Mouse (Mus musculus): ENCODE measurements around the gene Frem1. TPM values are rescaled to one million over a fixed set of nuclear protein-coding genes. Genes with fewer than 3 reads are reported as not detected.

Frem1 gene
- polyA plus RNA-seq, 1 experiment from 2014 or later = 11.4 TPM

- Histone ChIP-seq H3K9ac (ENCODE audit: low read depth, low read length) (no peak overlapping the region), H3K27me3 (ENCODE audit: control insufficient read depth, insufficient read depth, low read length) (no peaks in the 10 kb centered on the region), H3K27ac (ENCODE audit: low read depth, low read length) (no peak overlapping the region), H3K36me3 (ENCODE audit: control insufficient read depth, insufficient read depth, low read length) (no peaks in the 10 kb centered on the region), H3K4me1 (ENCODE audit: control insufficient read depth, insufficient read depth, low read length) (no peaks in the 10 kb centered on the region), H3K4me3 (ENCODE audit: low read depth, low read length) (no peak overlapping the region), H3K4me2 (no peak overlapping the region), H3K9me3 (replicated peaks; ENCODE audit: control insufficient read depth, low read length) (no peaks in the 10 kb centered on the region)
- no peak for ATAC-seq (replicated peaks; ENCODE audit: insufficient number of reproducible peaks, low FRiP score, low TSS enrichment)
- WGBS (ENCODE audit: insufficient replicate concordance) = 76% methylated on average over 6 of the region's 6 CpGs
Observed at GRCm38 (mm10) chr4:82879152-82879551, 173.0 kb downstream of the Frem1 start.

GRCm38 (mm10) chr4:82876656-82877055, 175.5 kb downstream of the Frem1 start:
- 78% methylated on average over 2 of the region's 2 CpGs for WGBS (ENCODE audit: insufficient replicate concordance)
- Histone ChIP-seq H3K4me1 (ENCODE audit: control insufficient read depth, insufficient read depth, low read length) (no peaks in the 10 kb centered on the region), H3K9ac (ENCODE audit: low read depth, low read length) (no peak overlapping the region), H3K4me2 (no peak overlapping the region), H3K27ac (ENCODE audit: low read depth, low read length) (no peak overlapping the region), H3K4me3 (ENCODE audit: low read depth, low read length) (no peak overlapping the region), H3K36me3 (ENCODE audit: control insufficient read depth, insufficient read depth, low read length) (no peaks in the 10 kb centered on the region), H3K27me3 (ENCODE audit: control insufficient read depth, insufficient read depth, low read length) (no peaks in the 10 kb centered on the region), H3K9me3 (replicated peaks; ENCODE audit: control insufficient read depth, low read length) (no peaks in the 10 kb centered on the region)
- no peak for ATAC-seq (replicated peaks; ENCODE audit: insufficient number of reproducible peaks, low FRiP score, low TSS enrichment)

GRCm38 (mm10) chr4:82875532-82875931, 176.6 kb downstream of the Frem1 start:
- Histone ChIP-seq H3K4me2 (no peak overlapping the region), H3K36me3 (ENCODE audit: control insufficient read depth, insufficient read depth, low read length) (no peaks in the 10 kb centered on the region), H3K4me3 (ENCODE audit: low read depth, low read length) (no peak overlapping the region), H3K4me1 (ENCODE audit: control insufficient read depth, insufficient read depth, low read length) (no peaks in the 10 kb centered on the region), H3K27me3 (ENCODE audit: control insufficient read depth, insufficient read depth, low read length) (no peaks in the 10 kb centered on the region), H3K9me3 (replicated peaks; ENCODE audit: control insufficient read depth, low read length) (no peaks in the 10 kb centered on the region), H3K27ac (ENCODE audit: low read depth, low read length) (no peak overlapping the region), H3K9ac (ENCODE audit: low read depth, low read length) (no peak overlapping the region)
- ATAC-seq (replicated peaks; ENCODE audit: insufficient number of reproducible peaks, low FRiP score, low TSS enrichment) = no peak
- WGBS (ENCODE audit: insufficient replicate concordance) = 54% methylated on average over 4 of the region's 4 CpGs

GRCm38 (mm10) chr4:82874791-82875190, 177.3 kb downstream of the Frem1 start:
- H3K27me3 ChIP-seq (ENCODE audit: control insufficient read depth, insufficient read depth, low read length) = no peaks in the 10 kb centered on the region
- H3K4me3 ChIP-seq (ENCODE audit: low read depth, low read length) = no peak overlapping the region
- H3K36me3 ChIP-seq (ENCODE audit: control insufficient read depth, insufficient read depth, low read length) = no peaks in the 10 kb centered on the region
- H3K27ac ChIP-seq (ENCODE audit: low read depth, low read length) = no peak overlapping the region
- no peak for ATAC-seq (replicated peaks; ENCODE audit: insufficient number of reproducible peaks, low FRiP score, low TSS enrichment)
- 56% methylated on average over 4 of the region's 4 CpGs for WGBS (ENCODE audit: insufficient replicate concordance)
- H3K4me1 ChIP-seq (ENCODE audit: control insufficient read depth, insufficient read depth, low read length) = no peaks in the 10 kb centered on the region
- no peak overlapping the region for H3K9ac ChIP-seq (ENCODE audit: low read depth, low read length)
- no peak overlapping the region for H3K4me2 ChIP-seq
- no peaks in the 10 kb centered on the region for H3K9me3 ChIP-seq (replicated peaks; ENCODE audit: control insufficient read depth, low read length)

GRCm38 (mm10) chr4:82872548-82872947, 179.6 kb downstream of the Frem1 start:
- Histone ChIP-seq H3K36me3 (ENCODE audit: control insufficient read depth, insufficient read depth, low read length) (no peaks in the 10 kb centered on the region), H3K9me3 (replicated peaks; ENCODE audit: control insufficient read depth, low read length) (no peaks in the 10 kb centered on the region), H3K4me2 (no peak overlapping the region), H3K4me3 (ENCODE audit: low read depth, low read length) (no peak overlapping the region), H3K27ac (ENCODE audit: low read depth, low read length) (no peak overlapping the region), H3K27me3 (ENCODE audit: control insufficient read depth, insufficient read depth, low read length) (no peaks in the 10 kb centered on the region), H3K4me1 (ENCODE audit: control insufficient read depth, insufficient read depth, low read length) (no peaks in the 10 kb centered on the region), H3K9ac (ENCODE audit: low read depth, low read length) (no peak overlapping the region)
- WGBS (ENCODE audit: insufficient replicate concordance) = 75% methylated on average over 4 of the region's 4 CpGs
- ATAC-seq (replicated peaks; ENCODE audit: insufficient number of reproducible peaks, low FRiP score, low TSS enrichment) = no peak

GRCm38 (mm10) chr4:82872121-82872520, 180.0 kb downstream of the Frem1 start:
- no peaks in the 10 kb centered on the region for H3K36me3 ChIP-seq (ENCODE audit: control insufficient read depth, insufficient read depth, low read length)
- H3K27ac ChIP-seq (ENCODE audit: low read depth, low read length) = no peak overlapping the region
- no peaks in the 10 kb centered on the region for H3K9me3 ChIP-seq (replicated peaks; ENCODE audit: control insufficient read depth, low read length)
- no peaks in the 10 kb centered on the region for H3K27me3 ChIP-seq (ENCODE audit: control insufficient read depth, insufficient read depth, low read length)
- no peak overlapping the region for H3K4me2 ChIP-seq
- H3K4me3 ChIP-seq (ENCODE audit: low read depth, low read length) = no peak overlapping the region
- H3K9ac ChIP-seq (ENCODE audit: low read depth, low read length) = no peak overlapping the region
- no peak for ATAC-seq (replicated peaks; ENCODE audit: insufficient number of reproducible peaks, low FRiP score, low TSS enrichment)
- no peaks in the 10 kb centered on the region for H3K4me1 ChIP-seq (ENCODE audit: control insufficient read depth, insufficient read depth, low read length)
- 37% methylated on average over 6 of the region's 6 CpGs for WGBS (ENCODE audit: insufficient replicate concordance)

- Histone ChIP-seq H3K9ac (ENCODE audit: low read depth, low read length) (no peak overlapping the region), H3K9me3 (replicated peaks; ENCODE audit: control insufficient read depth, low read length) (no peaks in the 10 kb centered on the region), H3K27ac (ENCODE audit: low read depth, low read length) (no peak overlapping the region), H3K27me3 (ENCODE audit: control insufficient read depth, insufficient read depth, low read length) (no peaks in the 10 kb centered on the region), H3K4me3 (ENCODE audit: low read depth, low read length) (no peak overlapping the region), H3K36me3 (ENCODE audit: control insufficient read depth, insufficient read depth, low read length) (no peaks in the 10 kb centered on the region), H3K4me1 (ENCODE audit: control insufficient read depth, insufficient read depth, low read length) (no peaks in the 10 kb centered on the region), H3K4me2 (no peak overlapping the region)
- 71% methylated on average over 6 of the region's 6 CpGs for WGBS (ENCODE audit: insufficient replicate concordance)
- ATAC-seq (replicated peaks; ENCODE audit: insufficient number of reproducible peaks, low FRiP score, low TSS enrichment) = no peak
Observed at GRCm38 (mm10) chr4:82870931-82871330, 181.2 kb downstream of the Frem1 start.

GRCm38 (mm10) chr4:82867731-82868445, 184.3 kb downstream of the Frem1 start:
- 78% methylated on average over 5 of the region's 5 CpGs for WGBS (ENCODE audit: insufficient replicate concordance)
- Histone ChIP-seq H3K27me3 (ENCODE audit: control insufficient read depth, insufficient read depth, low read length) (no peaks in the 10 kb centered on the region), H3K36me3 (ENCODE audit: control insufficient read depth, insufficient read depth, low read length) (no peaks in the 10 kb centered on the region)

GRCm38 (mm10) chr4:82867111-82867510, 185.0 kb downstream of the Frem1 start:
- no peak overlapping the region for H3K4me2 ChIP-seq
- H3K27me3 ChIP-seq (ENCODE audit: control insufficient read depth, insufficient read depth, low read length) = no peaks in the 10 kb centered on the region
- 57% methylated on average over 4 of the region's 4 CpGs for WGBS (ENCODE audit: insufficient replicate concordance)
- H3K9me3 ChIP-seq (replicated peaks; ENCODE audit: control insufficient read depth, low read length) = no peaks in the 10 kb centered on the region
- H3K9ac ChIP-seq (ENCODE audit: low read depth, low read length) = no peak overlapping the region
- no peak for ATAC-seq (replicated peaks; ENCODE audit: insufficient number of reproducible peaks, low FRiP score, low TSS enrichment)
- no peak overlapping the region for H3K27ac ChIP-seq (ENCODE audit: low read depth, low read length)
- no peak overlapping the region for H3K4me3 ChIP-seq (ENCODE audit: low read depth, low read length)
- H3K36me3 ChIP-seq (ENCODE audit: control insufficient read depth, insufficient read depth, low read length) = no peaks in the 10 kb centered on the region
- H3K4me1 ChIP-seq (ENCODE audit: control insufficient read depth, insufficient read depth, low read length) = no peaks in the 10 kb centered on the region

More at GRCm38 (mm10) chr4:82867731-82868445, 184.3 kb downstream of the Frem1 start:
- H3K9me3 ChIP-seq (replicated peaks; ENCODE audit: control insufficient read depth, low read length) = no peaks in the 10 kb centered on the region
- no peak overlapping the region for H3K4me2 ChIP-seq
- H3K27ac ChIP-seq (ENCODE audit: low read depth, low read length) = no peak overlapping the region
- H3K4me3 ChIP-seq (ENCODE audit: low read depth, low read length) = no peak overlapping the region
- ATAC-seq (replicated peaks; ENCODE audit: insufficient number of reproducible peaks, low FRiP score, low TSS enrichment) = no peak
- no peak overlapping the region for H3K9ac ChIP-seq (ENCODE audit: low read depth, low read length)
- H3K4me1 ChIP-seq (ENCODE audit: control insufficient read depth, insufficient read depth, low read length) = no peaks in the 10 kb centered on the region

Data from heart, embryonic 11.5 days (tissue).